Mouse (Mus musculus) C2C12 (cell line): ENCODE measurements around the gene Igf1. TPM values are rescaled to one million over a fixed set of nuclear protein-coding genes. Genes with fewer than 3 reads are reported as not detected.

Experiments
- H3K27me3 ChIP-seq: one replicate; pipeline ENCODE4 v1.6.1; 2011; ENCODE audit not compliant: control insufficient read depth, insufficient read depth, insufficient read length
- H3K36me3 ChIP-seq: one replicate; pipeline ENCODE4 v1.6.1; 2011; ENCODE audit not compliant: control insufficient read depth, insufficient read depth
- H3K4me3 ChIP-seq: one replicate; pipeline ENCODE4 v1.5.1; 2011; ENCODE audit warnings: mild to moderate bottlenecking, control low read depth; ENCODE audit not compliant: poor library complexity, insufficient read depth, severe bottlenecking
- H3K79me2 ChIP-seq: one replicate; pipeline ENCODE4 v1.6.1; 2011; ENCODE audit not compliant: control insufficient read depth, insufficient read depth
- H3K79me3 ChIP-seq: one replicate; pipeline ENCODE4 v1.6.1; 2011; ENCODE audit warnings: low read depth, control low read depth
- H3ac ChIP-seq: one replicate; pipeline ENCODE3; 2011; ENCODE audit warnings: low read depth; ENCODE audit not compliant: control insufficient read depth, insufficient read length
- CEBPB ChIP-seq: IDR thresholded peaks from one replicate; pipeline ENCODE4 v1.6.1; 2011; ENCODE audit warnings: low read depth, mild to moderate bottlenecking, control low read depth, moderate library complexity
- CTCF ChIP-seq: IDR thresholded peaks from one replicate; pipeline ENCODE4 v1.5.1; 2011; ENCODE audit not compliant: control insufficient read depth, insufficient read depth, insufficient read length
- FOSL1 ChIP-seq: IDR thresholded peaks from one replicate; pipeline ENCODE4 v1.8.0; 2011; ENCODE audit warnings: mild to moderate bottlenecking, low read length; ENCODE audit not compliant: poor library complexity, insufficient read depth, severe bottlenecking
- MAX ChIP-seq: IDR thresholded peaks from one replicate; pipeline ENCODE4 v1.6.1; 2011; ENCODE audit warnings: mild to moderate bottlenecking, control low read depth
- MYOD1 ChIP-seq: IDR thresholded peaks from one replicate; pipeline ENCODE4 v1.6.1; 2011; ENCODE audit warnings: low read depth; ENCODE audit not compliant: control insufficient read depth, insufficient read length
- MYOG ChIP-seq: IDR thresholded peaks from one replicate; pipeline ENCODE4 v1.6.1; 2011; ENCODE audit not compliant: control insufficient read depth, insufficient read length; ENCODE audit errors: extremely low read depth
- USF1 ChIP-seq: IDR thresholded peaks from one replicate; pipeline ENCODE4 v1.6.1; 2011; ENCODE audit warnings: low read depth, mild to moderate bottlenecking, control low read depth, moderate library complexity
- polyA plus RNA-seq: library from polyadenylated mRNA; unstranded; fragments of >200 nt; fragmentation: generic; extraction: Trizol; gene quantifications from one replicate; pipeline ENCODE4 v1.2.1, GENCODE M21; 2012; ENCODE audit warnings: missing spikeins

The Igf1 gene
- polyA plus RNA-seq, 1 experiment, result 0.05 TPM

DNA sequence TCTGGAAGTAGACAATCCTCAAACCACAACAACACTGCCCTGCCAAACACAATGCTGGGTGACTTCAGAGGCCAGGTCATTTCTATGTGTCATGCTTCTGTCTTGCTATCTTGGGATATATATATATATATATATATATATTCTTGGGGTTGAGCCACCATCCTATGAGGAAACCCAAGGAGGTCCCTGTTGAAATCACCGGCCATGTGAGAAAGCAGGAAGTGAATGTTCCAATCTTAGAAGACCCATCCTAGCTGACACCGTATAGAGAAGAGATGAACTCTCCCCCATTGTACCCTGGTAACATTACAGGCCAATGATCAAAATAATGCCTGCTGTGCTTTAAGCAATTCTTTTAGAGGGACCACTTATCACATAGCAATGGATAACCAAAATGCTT, 28.1 kb upstream of the Igf1 start:
- TF ChIP-seq MYOG (no peak), USF1 (no peak), CEBPB (no peak), MAX (no peak), FOSL1 (no peak), CTCF (no peak), MYOD1 (no peak)

DNA sequence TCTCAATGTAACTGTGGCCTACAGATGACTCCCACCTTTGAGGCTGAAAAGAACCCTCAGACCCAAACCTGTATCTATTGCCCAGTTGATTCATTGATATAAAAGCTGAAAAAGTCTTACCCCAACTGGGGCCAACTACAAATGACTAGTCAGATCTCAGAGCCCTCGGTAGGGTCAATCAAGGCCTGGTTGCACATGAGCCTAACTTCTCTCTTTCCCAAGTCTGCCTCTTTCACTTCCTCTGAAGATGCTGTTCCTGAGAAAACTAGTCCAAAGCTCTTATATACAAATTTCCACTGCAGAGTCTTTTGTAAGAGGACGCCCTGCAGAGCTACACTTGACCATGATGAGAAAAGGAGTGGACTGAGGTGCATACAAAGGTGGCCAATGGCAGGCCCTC, 27.4 kb upstream of the Igf1 start:
- no peaks in the 10 kb centered on the region for H3K79me2 ChIP-seq
- no peak overlapping the region for H3ac ChIP-seq
- TF ChIP-seq CEBPB (no peak), MYOG (no peak), FOSL1 (no peak), CTCF (no peak), MYOD1 (no peak), MAX (no peak), USF1 (no peak)
- no peaks in the 10 kb centered on the region for H3K79me3 ChIP-seq
- H3K27me3 ChIP-seq, result no peaks in the 10 kb centered on the region
- no peaks in the 10 kb centered on the region for H3K36me3 ChIP-seq
- no peak overlapping the region for H3K4me3 ChIP-seq

More for the DNA sequence above, 28.1 kb upstream of the Igf1 start:
- no peaks in the 10 kb centered on the region for H3K79me3 ChIP-seq
- no peak overlapping the region for H3ac ChIP-seq
- H3K36me3 ChIP-seq, result no peaks in the 10 kb centered on the region
- no peaks in the 10 kb centered on the region for H3K27me3 ChIP-seq
- H3K79me2 ChIP-seq, result no peaks in the 10 kb centered on the region
- no peak overlapping the region for H3K4me3 ChIP-seq

DNA sequence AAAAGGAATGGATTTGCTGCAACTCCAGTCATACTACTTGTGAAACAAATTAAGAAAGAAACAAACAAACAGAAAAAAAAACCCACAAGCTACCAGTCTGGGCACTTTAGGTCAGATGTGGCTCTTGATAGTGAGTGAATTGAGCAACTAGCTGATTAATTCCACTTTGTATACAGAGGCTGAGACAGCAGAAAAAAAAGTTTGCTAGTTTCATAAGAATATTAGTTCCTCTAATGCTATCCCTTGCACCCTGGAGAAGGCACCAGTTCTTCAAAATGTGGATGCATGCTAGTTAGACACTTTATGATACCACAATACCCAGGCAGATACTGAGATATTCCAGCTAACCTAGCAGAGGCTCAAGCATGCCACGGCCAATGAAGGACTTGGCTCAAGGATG, 26.0 kb upstream of the Igf1 start:
- H3K79me2 ChIP-seq, result no peaks in the 10 kb centered on the region
- H3K36me3 ChIP-seq, result no peaks in the 10 kb centered on the region
- H3K79me3 ChIP-seq, result no peaks in the 10 kb centered on the region
- no peak overlapping the region for H3K4me3 ChIP-seq
- H3K27me3 ChIP-seq, result no peaks in the 10 kb centered on the region
- H3ac ChIP-seq, result no peak overlapping the region
- TF ChIP-seq FOSL1 (no peak), MYOD1 (no peak), USF1 (no peak), MYOG (no peak), CEBPB (no peak), MAX (no peak)

DNA sequence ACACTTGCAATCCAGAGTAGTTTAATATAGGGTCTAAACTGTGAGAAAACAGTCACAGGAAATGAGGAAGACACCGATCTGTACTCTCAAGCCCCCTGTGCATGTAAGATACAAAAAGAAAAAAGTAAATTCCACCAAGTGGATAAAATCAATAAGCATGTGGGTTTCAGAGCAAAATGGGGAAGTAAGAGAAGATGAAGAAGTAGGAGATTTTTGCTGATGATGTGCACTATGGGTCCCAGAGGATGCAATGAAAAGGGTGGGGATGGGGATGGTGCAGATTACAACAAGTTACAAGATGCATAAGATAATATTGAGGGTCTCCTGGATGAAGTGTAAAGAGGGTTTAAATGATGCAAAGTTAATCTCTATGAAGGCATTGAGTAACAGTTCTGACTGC, 18.6 kb upstream of the Igf1 start:
- H3K27me3 ChIP-seq, result no peaks in the 10 kb centered on the region
- H3K36me3 ChIP-seq, result no peaks in the 10 kb centered on the region
- no peak overlapping the region for H3K4me3 ChIP-seq
- TF ChIP-seq USF1 (no peak), MYOD1 (no peak), FOSL1 (no peak), CTCF (no peak), MYOG (no peak), MAX (no peak), CEBPB (no peak)
- H3K79me3 ChIP-seq, result no peaks in the 10 kb centered on the region
- no peaks in the 10 kb centered on the region for H3K79me2 ChIP-seq
- no peak overlapping the region for H3ac ChIP-seq

DNA sequence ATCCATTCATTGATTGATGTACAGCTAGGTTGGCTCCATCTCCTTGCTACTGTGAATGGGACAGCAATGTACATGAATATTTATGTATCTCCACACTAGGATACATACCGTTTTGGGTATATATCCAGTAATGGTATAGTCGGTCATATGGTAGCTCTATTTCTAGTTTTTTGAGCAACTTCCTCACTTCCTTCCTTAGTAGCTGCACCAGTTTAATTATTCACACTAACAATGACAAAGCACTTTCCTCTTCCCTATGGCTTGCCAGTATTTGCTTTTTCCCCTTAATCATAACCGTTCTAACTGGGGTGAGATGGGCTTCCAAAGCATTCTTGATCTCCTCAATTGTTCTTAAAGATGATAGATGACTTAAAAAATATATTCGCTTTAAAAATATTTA, 15.6 kb upstream of the Igf1 start:
- H3K36me3 ChIP-seq, result no peaks in the 10 kb centered on the region
- H3K79me2 ChIP-seq, result no peaks in the 10 kb centered on the region
- no peak overlapping the region for H3K4me3 ChIP-seq
- TF ChIP-seq MAX (no peak), MYOG (no peak), CEBPB (no peak), CTCF (no peak), FOSL1 (no peak)
- H3K27me3 ChIP-seq, result no peaks in the 10 kb centered on the region
- H3ac ChIP-seq, result no peak overlapping the region
- no peaks in the 10 kb centered on the region for H3K79me3 ChIP-seq

DNA sequence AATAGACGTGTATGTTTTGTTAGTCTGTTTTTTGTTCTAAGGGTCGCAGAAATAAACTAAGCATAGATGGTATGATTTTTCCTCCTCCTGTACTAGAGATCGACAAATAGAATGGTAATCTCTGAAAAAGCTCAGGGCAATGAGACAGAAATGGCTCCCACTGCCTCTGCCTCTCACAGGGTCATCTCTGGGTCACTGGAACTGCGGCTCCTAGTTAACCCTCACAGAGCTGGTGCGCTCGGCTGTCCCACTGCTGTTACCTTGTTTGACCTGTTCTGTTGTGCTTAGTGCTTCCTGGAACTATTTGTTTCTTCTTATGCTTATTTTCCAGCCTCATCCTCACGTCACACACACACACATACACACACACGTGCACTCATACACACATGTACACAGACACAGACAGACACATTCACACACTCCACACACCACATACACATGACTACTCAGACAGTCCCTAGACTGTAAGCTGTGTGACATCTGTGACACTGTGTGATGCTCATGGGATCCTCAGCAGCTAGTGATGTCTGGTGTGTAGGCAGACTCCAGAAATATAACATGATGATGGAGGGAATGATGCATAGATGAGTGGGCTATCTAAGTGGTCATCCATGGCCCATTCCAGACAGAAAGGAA, 13.0 kb upstream of the Igf1 start:
- no peak overlapping the region for H3ac ChIP-seq
- no peaks in the 10 kb centered on the region for H3K79me3 ChIP-seq
- no peaks in the 10 kb centered on the region for H3K27me3 ChIP-seq
- H3K79me2 ChIP-seq, result no peaks in the 10 kb centered on the region
- H3K36me3 ChIP-seq, result no peaks in the 10 kb centered on the region
- TF ChIP-seq MYOD1, result no peak
- no peak for TF ChIP-seq MYOG
- no peak for TF ChIP-seq CTCF
- TF ChIP-seq FOSL1, result no peak
- no peak for TF ChIP-seq USF1
- TF ChIP-seq CEBPB, result no peak
- TF ChIP-seq MAX, result no peak
- H3K4me3 ChIP-seq, result no peak overlapping the region
